Mouse (Mus musculus) retina, postnatal 7 days (tissue): ENCODE results near the gene Iqcm.
"Not testable (repeated sequence)": the region's sequence is repeated elsewhere in the genome, so short reads cannot be mapped to it uniquely, and the experiment has no call there.

Experiments used
- DNase-seq: peaks from one replicate; pipeline ENCODE4 v3.0.0-alpha.2; 2012; ENCODE audit warnings: low read depth, low spot score

The Iqcm gene

DNA sequence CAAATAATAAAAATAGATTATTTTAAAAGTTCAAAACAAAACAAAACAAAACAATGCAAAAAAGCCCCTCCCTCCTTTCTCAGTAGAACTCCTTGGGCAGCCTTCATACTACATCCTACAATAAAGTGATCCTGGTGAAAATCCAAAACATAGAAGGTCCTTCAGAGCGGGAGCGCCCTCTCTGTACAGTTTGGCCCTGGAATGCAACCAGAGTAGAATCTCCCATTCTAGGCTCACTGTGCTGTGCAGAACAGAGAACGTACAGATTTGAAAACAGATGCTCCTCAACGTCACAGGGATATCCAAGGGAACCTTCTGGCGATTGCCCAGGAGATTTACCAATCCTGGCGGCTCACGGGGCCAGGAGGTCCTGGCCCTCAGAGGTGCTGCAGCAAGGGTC, at the start of gene Iqcm:
Gene Iqcm, plus strand, starts transcription at position 301 of the 400 bp plus-strand sequence.
- DNase-seq = no peak

DNA sequence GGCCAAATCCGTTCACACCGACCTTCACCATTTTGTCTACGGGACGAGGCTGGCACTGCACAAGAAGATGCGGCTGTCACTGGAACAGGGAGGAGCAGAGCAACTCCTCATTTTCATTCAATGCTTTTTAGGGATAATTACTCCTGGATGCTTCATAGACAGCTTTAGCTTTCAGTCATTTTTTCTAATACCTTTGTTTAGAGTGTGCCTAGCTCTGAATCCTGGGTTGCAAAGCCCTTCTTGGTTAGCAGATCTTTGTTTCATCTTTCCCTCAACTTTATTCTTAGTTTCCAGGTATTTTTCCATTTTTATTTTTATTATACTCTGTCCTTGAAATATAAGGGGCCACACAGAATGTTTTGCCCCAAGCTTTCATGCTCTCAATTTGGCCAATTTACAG, 42.0 kb upstream of the Iqcm start, which contains the start of gene Gm10358:
Gene Gm10358, minus strand, starts transcription at position 101 of the 400 bp plus-strand sequence.
- no peak for DNase-seq

DNA sequence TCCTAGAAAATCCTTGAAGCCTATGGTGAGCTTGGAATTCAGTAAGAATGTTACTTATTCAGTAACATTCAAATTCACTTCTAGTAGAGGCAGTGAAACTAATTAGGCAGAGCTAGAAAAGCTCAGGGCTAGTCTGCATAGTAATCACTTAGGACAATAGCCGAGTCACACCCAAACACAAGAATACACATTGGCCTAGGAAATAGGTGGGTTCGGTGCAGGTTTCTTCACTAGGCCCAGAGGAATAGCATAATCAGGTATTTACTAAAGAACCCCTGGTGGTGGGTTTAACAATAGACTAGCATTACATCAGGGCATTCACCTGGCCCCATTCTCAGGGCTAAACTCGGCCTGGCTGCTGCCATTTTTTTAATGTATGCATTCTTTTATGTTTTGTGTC, 32.8 kb upstream of the Iqcm start:
- not testable (repeated sequence) for DNase-seq

DNA sequence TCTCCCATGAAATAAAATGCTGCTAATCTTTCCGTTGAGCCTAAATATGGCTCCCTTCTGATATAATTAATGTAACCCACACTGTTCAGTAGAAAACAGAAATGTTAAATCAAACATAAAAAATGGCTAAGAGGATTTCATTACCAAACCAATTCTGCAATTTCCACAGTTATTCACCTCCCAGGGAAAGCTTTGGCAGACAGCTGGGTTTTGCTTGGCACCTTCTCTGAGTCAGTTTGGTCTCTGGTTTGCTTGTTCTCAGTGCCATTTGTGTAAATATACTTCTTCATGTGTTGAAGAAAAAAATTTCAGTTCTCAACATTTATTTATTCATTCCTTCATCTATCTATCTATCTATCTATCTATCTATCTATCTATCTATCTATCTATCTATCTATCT, 28.3 kb downstream of the Iqcm start:
- DNase-seq = no peak

DNA sequence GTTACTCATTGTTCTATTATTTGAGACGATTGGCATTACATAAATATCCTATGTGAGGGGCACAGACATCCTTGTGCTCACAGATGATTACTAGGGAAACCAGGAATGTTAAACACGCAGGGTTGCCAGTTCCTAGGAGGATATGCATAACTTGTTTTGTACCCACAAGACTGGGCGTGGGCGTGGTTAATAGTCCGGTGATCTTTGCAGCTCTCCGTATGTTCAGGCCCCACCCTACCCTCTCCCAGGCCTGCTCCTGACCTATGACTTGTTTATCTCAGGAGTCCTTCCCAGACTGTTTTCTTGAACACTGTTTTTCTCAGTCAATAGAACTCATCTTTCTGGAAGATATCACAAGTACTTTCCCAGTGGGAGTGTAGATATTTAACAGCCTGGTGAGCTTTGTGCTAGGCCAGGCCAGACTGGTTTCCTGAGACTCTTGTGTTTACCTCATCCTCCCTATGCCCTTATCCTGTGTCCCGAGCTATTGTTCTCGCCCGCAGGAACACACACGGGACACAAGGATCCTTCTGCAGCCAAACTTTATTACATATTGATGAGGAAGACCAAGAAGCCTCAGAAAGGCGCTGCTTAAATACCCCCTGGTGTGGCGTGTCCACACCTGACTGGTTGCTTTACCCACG, 40.7 kb downstream of the Iqcm start:
- no peak for DNase-seq

DNA sequence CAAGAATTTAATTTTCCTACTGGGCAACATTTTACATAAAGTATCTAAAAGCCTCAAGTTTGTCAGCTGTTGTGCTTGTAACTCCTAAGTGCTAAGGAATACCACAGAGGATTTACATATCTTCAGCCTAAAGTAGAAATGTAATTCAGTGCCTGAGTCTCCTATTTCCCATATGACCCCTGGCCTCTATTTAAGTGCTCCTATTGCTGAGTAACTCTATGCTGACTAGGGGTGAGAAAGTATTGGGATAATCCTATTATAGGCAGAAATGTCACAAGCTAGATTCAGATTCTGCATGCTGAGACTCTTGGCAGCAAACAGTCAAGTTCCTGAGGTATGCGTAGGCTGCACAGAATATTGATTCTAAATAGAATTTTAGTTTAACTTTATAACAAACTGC, 60.8 kb downstream of the Iqcm start:
- DNase-seq = no peak

DNA sequence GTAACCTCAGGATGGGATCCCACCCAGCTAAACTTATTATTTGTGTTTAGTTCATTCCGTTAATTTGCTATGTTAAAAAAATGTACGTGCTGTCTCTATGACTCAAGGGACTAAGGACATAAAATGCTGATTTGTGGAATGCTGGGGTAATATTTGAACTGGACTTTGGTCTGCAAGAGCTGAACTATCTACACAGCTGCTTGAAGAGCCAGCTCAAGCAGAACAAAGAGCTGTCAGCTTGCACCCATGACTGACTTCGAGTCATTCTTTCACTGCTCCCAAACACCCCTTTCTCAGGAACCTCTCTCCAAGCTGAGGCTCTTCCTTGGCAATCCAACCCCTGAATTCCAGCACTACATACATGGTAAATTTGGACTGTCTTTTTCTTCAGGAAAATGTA, 65.3 kb downstream of the Iqcm start:
- DNase-seq = no peak

DNA sequence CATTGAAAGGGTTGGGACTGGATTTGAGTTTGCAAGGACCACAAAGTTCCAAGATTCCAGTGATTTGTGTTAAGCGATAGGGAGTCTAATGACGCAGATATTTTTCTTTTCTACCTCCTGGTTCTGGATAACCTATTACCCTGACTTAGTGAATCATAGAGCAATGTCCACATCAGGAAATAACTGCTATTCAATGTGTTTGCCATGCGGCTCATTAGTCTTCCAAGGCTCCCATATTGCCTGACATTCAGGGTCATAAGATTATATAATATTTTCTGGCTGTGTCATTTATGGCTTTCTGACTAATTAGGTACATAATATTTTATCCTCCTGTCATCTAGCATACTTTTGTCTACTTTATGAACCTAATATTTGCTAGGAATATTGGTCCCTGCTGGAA, 100.8 kb downstream of the Iqcm start:
- DNase-seq = no peak

DNA sequence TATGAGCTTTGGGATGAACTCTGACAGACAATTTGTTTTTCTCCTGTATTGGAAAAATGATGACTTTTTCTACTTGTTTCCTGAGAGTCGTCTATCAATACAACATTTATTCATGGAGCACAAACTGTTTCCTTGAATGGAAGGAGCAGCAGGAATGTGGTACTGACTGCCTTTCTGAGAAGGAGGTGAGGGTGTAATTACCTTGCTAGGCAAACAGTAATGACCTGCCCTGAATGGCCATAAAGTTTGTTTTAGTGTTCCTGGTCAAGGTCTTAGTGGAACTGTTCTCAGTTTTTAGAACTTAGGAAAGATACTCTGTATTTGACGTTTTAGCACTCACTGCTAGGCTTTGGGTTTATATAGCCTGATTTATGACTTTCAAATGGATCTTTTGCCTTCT, 147.8 kb downstream of the Iqcm start:
- DNase-seq = no peak

DNA sequence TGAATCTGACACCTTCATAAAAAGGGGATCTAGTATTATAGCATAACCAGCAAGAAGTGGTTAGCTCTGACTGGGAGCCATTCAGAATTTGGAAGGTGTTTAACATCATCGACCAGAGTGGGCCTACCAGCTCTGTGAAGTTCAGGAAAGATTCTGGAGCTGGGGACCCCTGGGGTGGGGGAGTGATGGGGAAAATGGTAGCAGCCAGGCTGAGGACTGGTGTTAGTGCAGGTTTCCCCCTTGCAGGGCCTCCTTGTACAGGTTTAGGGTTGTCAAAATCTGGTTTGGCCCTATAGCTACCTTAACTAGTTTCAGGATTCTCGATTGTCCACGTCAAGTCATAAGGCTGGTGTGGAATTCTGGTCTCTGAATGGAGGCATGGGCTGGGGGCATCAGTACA, 194.5 kb downstream of the Iqcm start:
- no peak for DNase-seq

DNA sequence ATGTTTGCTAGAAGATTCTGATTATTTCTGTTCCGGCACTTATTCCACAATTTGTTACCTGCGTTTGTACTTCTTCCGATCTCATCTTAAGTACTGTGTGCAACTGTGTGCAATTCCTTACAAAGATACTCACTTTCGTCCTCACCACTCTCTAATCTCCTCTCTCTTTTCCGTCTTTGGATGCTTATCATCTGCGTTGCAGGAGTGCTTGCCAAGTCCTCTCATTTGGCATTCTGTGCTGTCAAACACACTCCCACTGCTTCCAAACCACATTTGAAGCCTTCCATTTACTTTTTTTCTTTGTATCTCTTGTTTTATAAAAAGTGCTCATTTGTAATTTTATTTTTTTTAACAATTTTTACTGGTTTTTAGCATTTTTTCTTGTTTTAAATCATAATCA, 210.8 kb downstream of the Iqcm start:
- DNase-seq = no peak

DNA sequence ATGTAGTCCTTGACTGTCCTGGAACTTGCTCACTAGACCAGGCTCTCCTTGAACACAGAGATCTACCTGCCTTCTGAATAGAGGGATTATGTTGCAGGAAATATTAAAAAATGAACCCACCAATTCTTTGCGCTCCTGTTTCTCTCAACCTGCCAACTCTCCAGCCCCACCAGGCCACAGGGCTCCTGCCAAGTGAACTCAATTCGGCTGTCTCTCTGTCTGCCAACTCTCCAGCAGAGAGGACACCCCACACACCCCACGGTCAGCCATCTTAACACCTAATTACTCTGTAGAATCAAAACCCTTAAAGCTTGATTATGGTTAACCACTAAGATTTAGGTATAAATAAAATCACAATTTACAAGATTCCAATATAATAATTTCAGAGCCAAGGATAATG, 298.1 kb downstream of the Iqcm start:
- DNase-seq = no peak

DNA sequence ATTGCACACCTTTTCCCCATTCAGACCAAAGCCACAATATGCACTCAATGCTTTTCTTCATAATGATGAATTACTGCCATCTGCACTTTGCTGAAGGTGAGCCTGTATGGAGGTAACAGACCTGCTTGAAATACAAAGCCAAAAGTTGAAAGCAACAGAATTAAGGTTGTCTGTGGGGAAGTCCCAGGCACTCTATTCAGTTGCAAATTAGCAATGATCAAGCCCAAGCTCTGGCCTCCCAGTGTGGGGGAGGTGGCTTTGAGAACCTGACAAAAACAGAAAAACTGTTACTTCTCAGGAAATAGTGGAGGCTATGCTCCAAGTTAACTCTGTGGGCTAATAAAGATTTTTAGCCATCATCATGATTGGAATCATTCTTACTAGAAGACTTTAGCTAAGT, 307.1 kb downstream of the Iqcm start:
- no peak for DNase-seq

DNA sequence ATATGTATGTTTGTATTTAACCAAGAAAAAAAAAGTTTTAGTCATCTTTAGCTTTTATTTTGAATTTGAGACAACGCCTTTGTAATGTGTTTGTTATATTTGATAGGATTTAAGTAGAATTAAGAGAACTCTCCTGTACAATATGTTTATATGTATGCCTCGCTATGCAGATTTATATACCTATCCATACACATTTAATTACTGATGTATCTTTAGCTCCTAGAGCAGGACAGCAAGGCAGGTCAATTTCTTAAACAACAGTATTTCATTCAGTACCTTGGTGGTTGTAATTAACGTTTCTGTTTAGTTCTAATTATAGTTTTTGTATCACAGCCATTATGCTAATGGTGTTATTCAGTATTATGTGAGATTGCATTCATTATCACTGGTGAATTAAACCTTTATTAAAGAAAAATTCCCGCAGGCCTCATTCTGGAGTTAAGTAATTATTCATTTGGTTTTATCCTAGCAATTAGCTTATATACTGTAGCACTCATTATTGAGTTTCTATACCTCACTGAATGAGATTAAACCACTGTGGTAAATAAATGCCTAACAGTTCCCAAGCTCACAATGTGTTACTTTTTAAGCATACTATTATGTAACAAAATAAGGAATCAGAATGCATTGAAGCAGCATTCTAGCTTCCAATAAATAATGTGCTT, 380.1 kb downstream of the Iqcm start:
- no peak for DNase-seq

DNA sequence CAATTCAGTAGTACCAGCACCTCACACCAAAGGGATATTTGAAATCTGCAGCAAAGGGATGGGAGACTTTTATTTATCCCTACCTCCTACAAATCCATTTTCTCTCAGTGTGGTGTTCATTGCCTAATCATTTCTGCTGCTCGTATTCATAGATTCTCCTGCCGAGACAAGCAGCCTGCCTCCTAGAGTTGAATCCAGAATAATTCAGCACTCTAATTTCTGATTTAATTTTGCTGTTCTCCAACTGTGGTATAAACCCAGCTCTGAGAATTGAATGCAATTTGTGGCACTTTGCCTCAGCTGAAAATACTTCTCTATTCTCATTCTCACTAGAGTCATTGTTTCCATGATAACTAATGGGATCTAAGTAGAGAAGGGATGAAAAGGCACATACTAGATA, 386.8 kb downstream of the Iqcm start:
- DNase-seq = no peak

DNA sequence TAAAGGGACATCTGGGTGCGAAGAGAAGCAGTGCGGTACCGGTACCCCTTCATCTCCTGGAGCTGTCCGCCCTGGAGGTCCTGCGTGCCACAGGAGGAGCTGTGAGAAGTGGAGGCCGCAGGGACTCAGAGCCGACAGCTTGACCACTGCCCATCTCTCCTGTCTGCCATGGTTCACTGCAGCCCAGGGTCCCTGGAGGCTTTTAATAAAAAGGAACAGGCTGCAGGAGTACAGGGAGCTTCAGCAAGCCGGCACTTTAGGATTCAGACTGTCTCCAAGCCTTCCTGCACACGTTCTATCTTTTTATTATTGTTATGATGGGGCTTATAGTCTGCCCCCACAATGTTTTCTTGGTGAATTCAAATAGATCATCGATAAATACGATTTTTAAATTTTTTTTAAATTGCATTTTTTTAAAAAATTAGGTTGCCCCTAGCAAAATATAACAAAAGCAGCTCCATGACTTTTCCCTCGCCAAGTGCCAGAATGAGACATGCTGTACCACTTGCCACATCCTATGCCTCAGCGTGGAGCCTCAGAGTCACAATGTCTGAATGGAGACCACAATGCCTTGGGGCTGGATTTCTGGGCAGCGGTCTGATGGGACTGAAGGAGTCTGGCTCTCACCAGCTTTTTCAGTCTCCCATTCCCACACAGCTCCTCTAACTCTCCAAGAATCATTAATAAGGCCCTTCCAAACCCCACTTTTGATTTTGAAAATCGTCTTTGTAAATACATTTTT, 469.3 kb downstream of the Iqcm start:
- DNase-seq = no peak

DNA sequence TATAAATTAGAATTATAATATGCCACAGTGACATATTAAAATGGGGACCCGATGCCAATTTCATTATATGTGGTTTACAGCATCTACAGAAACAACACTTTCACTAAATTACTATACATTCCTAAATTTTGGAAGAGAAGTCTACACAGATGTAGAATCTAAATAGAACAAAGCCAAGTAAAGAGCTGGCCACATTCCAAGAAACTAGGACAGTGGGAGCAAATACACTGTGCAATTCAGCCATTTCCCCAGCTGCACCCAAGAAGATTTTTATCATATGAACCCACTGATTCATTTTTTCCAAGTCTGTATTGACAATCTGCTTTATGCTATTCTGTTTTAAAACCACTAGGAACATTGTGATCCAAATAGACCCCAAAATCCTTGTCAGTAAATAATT, 500.7 kb downstream of the Iqcm start:
- DNase-seq = no peak

DNA sequence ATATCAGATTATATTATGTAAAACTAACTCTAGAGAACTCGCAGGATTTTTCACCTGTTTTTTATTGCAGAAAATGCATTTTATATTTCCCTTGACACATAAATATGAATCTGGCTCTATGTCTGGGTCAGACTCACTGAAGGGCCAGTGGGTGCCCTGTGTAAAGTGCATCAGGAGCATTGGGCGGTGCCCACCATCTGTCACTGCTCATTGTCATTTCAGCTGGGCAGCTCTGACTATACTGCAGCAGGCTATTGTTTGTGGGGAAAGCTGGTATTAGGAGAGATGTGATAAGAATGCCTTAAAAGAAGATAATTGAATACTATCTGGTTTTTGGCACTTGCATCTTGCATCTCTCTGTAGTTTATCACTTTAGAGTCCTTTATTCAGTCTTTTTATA, 507.5 kb downstream of the Iqcm start:
- DNase-seq = no peak

DNA sequence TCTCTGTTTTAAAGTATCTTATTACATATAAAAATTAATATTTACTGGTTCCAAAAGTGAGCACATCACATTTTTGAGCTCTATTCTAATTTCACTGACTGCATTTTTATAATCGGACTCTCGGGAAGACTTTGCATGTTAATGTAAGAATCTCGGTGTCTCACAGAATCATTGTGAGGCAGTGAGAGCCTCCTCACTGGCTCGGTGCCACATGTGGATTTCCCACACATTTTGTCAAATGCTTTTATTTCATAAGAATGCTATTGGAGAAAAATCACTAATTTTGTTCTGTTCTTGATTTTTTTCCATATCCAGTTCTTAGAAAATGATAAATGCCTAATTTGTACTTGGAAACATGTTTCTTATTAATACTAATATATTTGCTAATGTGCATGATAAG, 570.0 kb downstream of the Iqcm start:
- no peak for DNase-seq
